Mouse (Mus musculus): Measurements from ENCODE around the gene Klhl25. TPM values are rescaled to one million over a fixed set of nuclear protein-coding genes. Genes with fewer than 3 reads are reported as not detected.
"Not testable (repeated sequence)": the region's sequence is repeated elsewhere in the genome, so short reads cannot be mapped to it uniquely, and the experiment has no call there.

The Klhl25 gene
- polyA plus RNA-seq, 1 experiment from 2014 or later: 21.2 TPM

- H3K9me3 ChIP-seq (ENCODE audit: control insufficient read depth, low read length): no peaks in the 10 kb centered on the region
- 64% methylated on average over 4 of the region's 4 CpGs for WGBS
- no peak overlapping the region for H3K27ac ChIP-seq (ENCODE audit: low read depth, low read length)
- DNase-seq (ENCODE audit: low spot score, missing footprints) (no peak), ATAC-seq (ENCODE audit: low FRiP score) (no peak)
- H3K4me1 ChIP-seq (ENCODE audit: control insufficient read depth, insufficient read depth, low read length): peaks cover 43% of the 10 kb centered on the region
- H3K27me3 ChIP-seq (ENCODE audit: control insufficient read depth, insufficient read depth, low read length): no peaks in the 10 kb centered on the region
- H3K36me3 ChIP-seq (ENCODE audit: control insufficient read depth, insufficient read depth, low read length): peaks cover 2% of the 10 kb centered on the region; the same call in 1 of the 2 replicates
- H3K9ac ChIP-seq (ENCODE audit: low read length): peak overlapping the region; percentile 42
- H3K4me3 ChIP-seq (ENCODE audit: low read depth, low read length): no peak overlapping the region
- H3K4me2 ChIP-seq: no peak overlapping the region
Observed at GRCm38 (mm10) chr7:75852363-75852762, 4.3 kb downstream of the Klhl25 start.

- 70% methylated on average over 8 of the region's 8 CpGs for WGBS
- no peak overlapping the region; the same call in 1 of the 2 replicates for H3K9ac ChIP-seq (ENCODE audit: low read length)
- H3K9me3 ChIP-seq (ENCODE audit: control insufficient read depth, low read length): no peaks in the 10 kb centered on the region
- H3K4me1 ChIP-seq (ENCODE audit: control insufficient read depth, insufficient read depth, low read length): peaks cover 43% of the 10 kb centered on the region
- DNase-seq (ENCODE audit: low spot score, missing footprints): peak; percentile 86
- H3K36me3 ChIP-seq (ENCODE audit: control insufficient read depth, insufficient read depth, low read length): peaks cover 2% of the 10 kb centered on the region; the same call in 1 of the 2 replicates
- no peak overlapping the region for H3K4me3 ChIP-seq (ENCODE audit: low read depth, low read length)
- no peaks in the 10 kb centered on the region for H3K27me3 ChIP-seq (ENCODE audit: control insufficient read depth, insufficient read depth, low read length)
- peak overlapping the region; percentile 78; the same call in 1 of the 2 replicates for H3K27ac ChIP-seq (ENCODE audit: low read depth, low read length)
- ATAC-seq (ENCODE audit: low FRiP score): no peak
- H3K4me2 ChIP-seq: no peak overlapping the region
Observed at GRCm38 (mm10) chr7:75853171-75853830, 5.2 kb downstream of the Klhl25 start.

DNA sequence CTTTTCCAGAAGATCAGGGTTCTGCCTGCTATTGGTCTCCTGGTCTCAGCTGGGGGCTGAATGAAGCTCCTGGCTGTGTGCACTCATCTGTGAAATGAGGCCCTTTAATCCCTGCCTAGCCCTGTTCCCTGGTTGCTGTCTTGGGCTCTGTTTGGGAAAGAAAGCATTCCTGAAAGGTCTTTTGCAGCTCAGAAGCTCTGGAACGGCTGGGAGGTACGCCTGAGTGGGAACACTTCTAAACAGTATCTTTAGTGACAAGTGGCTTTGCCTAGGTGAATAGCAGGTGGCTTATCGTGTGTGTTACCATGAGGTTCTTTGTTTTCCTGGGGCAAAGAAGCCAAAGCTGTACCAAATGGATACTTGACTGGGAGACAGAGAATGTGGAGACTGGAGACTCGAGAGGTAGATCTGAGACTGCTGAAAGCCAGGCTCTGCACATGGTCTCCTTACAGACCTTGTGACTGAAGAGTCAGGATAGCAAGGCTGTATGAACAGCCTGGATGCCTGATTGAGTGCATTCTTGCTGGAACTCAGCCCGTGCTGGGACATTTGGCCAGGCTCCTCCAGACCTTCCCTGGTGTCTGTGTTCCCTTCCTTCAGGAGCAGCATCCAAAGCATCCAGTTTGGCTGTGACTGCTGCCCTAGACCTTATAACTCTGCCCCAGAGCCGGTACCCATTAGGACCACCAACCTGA lies 6.3 kb downstream of the Klhl25 start:
- H3K4me2 ChIP-seq: peak overlapping the region; percentile 13; the same call in 1 of the 2 replicates
- peaks cover 39% of the 10 kb centered on the region for H3K4me1 ChIP-seq (ENCODE audit: control insufficient read depth, insufficient read depth, low read length)
- H3K4me3 ChIP-seq (ENCODE audit: low read depth, low read length): no peak overlapping the region
- 15% methylated on average over 6 of the region's 6 CpGs for WGBS
- H3K9me3 ChIP-seq (ENCODE audit: control insufficient read depth, low read length): no peaks in the 10 kb centered on the region
- H3K36me3 ChIP-seq (ENCODE audit: control insufficient read depth, insufficient read depth, low read length): peaks cover 2% of the 10 kb centered on the region; the same call in 1 of the 2 replicates
- ATAC-seq (ENCODE audit: low FRiP score): peak; percentile 74; the same call in 1 of the 2 replicates
- peak; percentile 88 for DNase-seq (ENCODE audit: low spot score, missing footprints)
- H3K27ac ChIP-seq (ENCODE audit: low read depth, low read length): peak overlapping the region; percentile 78
- no peaks in the 10 kb centered on the region for H3K27me3 ChIP-seq (ENCODE audit: control insufficient read depth, insufficient read depth, low read length)
- H3K9ac ChIP-seq (ENCODE audit: low read length): peak overlapping the region; percentile 30

DNA sequence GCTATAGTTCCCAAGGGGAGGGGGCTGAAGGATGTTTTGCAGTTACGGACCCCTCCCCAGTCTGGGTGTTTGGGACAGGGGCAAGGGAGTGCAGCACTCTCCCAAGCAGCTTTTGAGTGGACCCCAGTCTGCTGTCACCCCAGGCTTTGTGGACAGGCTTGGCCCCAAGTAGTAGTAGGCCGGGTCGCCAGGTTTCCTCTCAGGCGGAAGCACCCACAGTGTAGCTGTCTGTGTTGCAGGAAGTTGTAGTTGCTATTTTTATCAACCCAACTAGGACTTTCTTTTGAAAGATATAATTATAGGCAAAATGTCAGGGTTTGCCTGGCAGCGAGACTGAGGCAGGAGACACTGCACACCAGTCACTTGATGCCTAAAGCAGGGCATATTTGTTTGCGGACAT lies 6.9 kb downstream of the Klhl25 start:
- ATAC-seq (ENCODE audit: low FRiP score) (no peak), DNase-seq (ENCODE audit: low spot score, missing footprints) (no peak)
- peaks cover 2% of the 10 kb centered on the region; the same call in 1 of the 2 replicates for H3K36me3 ChIP-seq (ENCODE audit: control insufficient read depth, insufficient read depth, low read length)
- no peaks in the 10 kb centered on the region for H3K9me3 ChIP-seq (ENCODE audit: control insufficient read depth, low read length)
- no peak overlapping the region for H3K4me2 ChIP-seq
- H3K9ac ChIP-seq (ENCODE audit: low read length): peak overlapping the region; percentile 22; the same call in 1 of the 2 replicates
- peaks cover 35% of the 10 kb centered on the region for H3K4me1 ChIP-seq (ENCODE audit: control insufficient read depth, insufficient read depth, low read length)
- H3K4me3 ChIP-seq (ENCODE audit: low read depth, low read length): no peak overlapping the region
- 64% methylated on average over 6 of the region's 6 CpGs for WGBS
- H3K27me3 ChIP-seq (ENCODE audit: control insufficient read depth, insufficient read depth, low read length): no peaks in the 10 kb centered on the region
- peak overlapping the region; percentile 78; the same call in 1 of the 2 replicates for H3K27ac ChIP-seq (ENCODE audit: low read depth, low read length)

GRCm38 (mm10) chr7:75856259-75856658 lies 8.1 kb downstream of the Klhl25 start:
- ATAC-seq (ENCODE audit: low FRiP score): no peak
- no peak for DNase-seq (ENCODE audit: low spot score, missing footprints)
- Histone ChIP-seq H3K4me3 (ENCODE audit: low read depth, low read length) (no peak overlapping the region), H3K9ac (ENCODE audit: low read length) (no peak overlapping the region), H3K27me3 (ENCODE audit: control insufficient read depth, insufficient read depth, low read length) (no peaks in the 10 kb centered on the region), H3K4me2 (no peak overlapping the region), H3K27ac (ENCODE audit: low read depth, low read length) (no peak overlapping the region), H3K36me3 (ENCODE audit: control insufficient read depth, insufficient read depth, low read length) (peaks cover 2% of the 10 kb centered on the region; the same call in 1 of the 2 replicates), H3K4me1 (ENCODE audit: control insufficient read depth, insufficient read depth, low read length) (peaks cover 35% of the 10 kb centered on the region), H3K9me3 (ENCODE audit: control insufficient read depth, low read length) (no peaks in the 10 kb centered on the region)
- WGBS: 93% methylated on average over 11 of the region's 11 CpGs

GRCm38 (mm10) chr7:75859771-75860196 lies 11.7 kb downstream of the Klhl25 start:
- Histone ChIP-seq H3K36me3 (ENCODE audit: control insufficient read depth, insufficient read depth, low read length) (no peaks in the 10 kb centered on the region), H3K4me1 (ENCODE audit: control insufficient read depth, insufficient read depth, low read length) (peaks cover 5% of the 10 kb centered on the region), H3K9ac (ENCODE audit: low read length) (no peak overlapping the region), H3K27ac (ENCODE audit: low read depth, low read length) (no peak overlapping the region), H3K4me2 (no peak overlapping the region), H3K4me3 (ENCODE audit: low read depth, low read length) (no peak overlapping the region), H3K9me3 (ENCODE audit: control insufficient read depth, low read length) (no peaks in the 10 kb centered on the region), H3K27me3 (ENCODE audit: control insufficient read depth, insufficient read depth, low read length) (no peaks in the 10 kb centered on the region)
- ATAC-seq (ENCODE audit: low FRiP score) (no peak), DNase-seq (ENCODE audit: low spot score, missing footprints) (no peak)
- 85% methylated on average over 9 of the region's 9 CpGs for WGBS

GRCm38 (mm10) chr7:75861638-75862426 lies 13.7 kb downstream of the Klhl25 start:
- peaks cover 14% of the 10 kb centered on the region for H3K36me3 ChIP-seq (ENCODE audit: control insufficient read depth, insufficient read depth, low read length)
- H3K4me1 ChIP-seq (ENCODE audit: control insufficient read depth, insufficient read depth, low read length): not testable (repeated sequence)
- 90% methylated on average over 6 of the region's 7 CpGs for WGBS

GRCm38 (mm10) chr7:75862427-75862781 lies 14.3 kb downstream of the Klhl25 start:
- not testable (repeated sequence) for DNase-seq (ENCODE audit: low spot score, missing footprints); H3K9ac ChIP-seq (ENCODE audit: low read length); ATAC-seq (ENCODE audit: low FRiP score); H3K4me1 ChIP-seq (ENCODE audit: control insufficient read depth, insufficient read depth, low read length); H3K27ac ChIP-seq (ENCODE audit: low read depth, low read length); H3K9me3 ChIP-seq (ENCODE audit: control insufficient read depth, low read length); H3K27me3 ChIP-seq (ENCODE audit: control insufficient read depth, insufficient read depth, low read length); H3K4me3 ChIP-seq (ENCODE audit: low read depth, low read length); H3K4me2 ChIP-seq
- WGBS: 86% methylated on average over 6 of the region's 6 CpGs
- H3K36me3 ChIP-seq (ENCODE audit: control insufficient read depth, insufficient read depth, low read length): peaks cover 19% of the 10 kb centered on the region

More at GRCm38 (mm10) chr7:75861638-75862426, 13.7 kb downstream of the Klhl25 start:
- ATAC-seq (ENCODE audit: low FRiP score); H3K4me2 ChIP-seq; H3K9me3 ChIP-seq (ENCODE audit: control insufficient read depth, low read length); DNase-seq (ENCODE audit: low spot score, missing footprints); H3K4me3 ChIP-seq (ENCODE audit: low read depth, low read length); H3K27ac ChIP-seq (ENCODE audit: low read depth, low read length); H3K27me3 ChIP-seq (ENCODE audit: control insufficient read depth, insufficient read depth, low read length); H3K9ac ChIP-seq (ENCODE audit: low read length): not testable (repeated sequence)

Measured in midbrain, embryonic 11.5 days (tissue).